Mouse (Mus musculus): ENCODE measurements around the gene Dlec1.

Dlec1 gene

GRCm38 (mm10) chr9:119101992-119102782 lies at the start of gene Dlec1:
Dlec1 (plus strand) TSS chr9:119102478.
- peak; percentile 82 for DNase-seq (ENCODE audit: low read depth, low spot score)

GRCm38 (mm10) chr9:119053964-119054576 lies 48.2 kb upstream of the Dlec1 start:
- no peak for DNase-seq (ENCODE audit: low read depth, low spot score)

DNA sequence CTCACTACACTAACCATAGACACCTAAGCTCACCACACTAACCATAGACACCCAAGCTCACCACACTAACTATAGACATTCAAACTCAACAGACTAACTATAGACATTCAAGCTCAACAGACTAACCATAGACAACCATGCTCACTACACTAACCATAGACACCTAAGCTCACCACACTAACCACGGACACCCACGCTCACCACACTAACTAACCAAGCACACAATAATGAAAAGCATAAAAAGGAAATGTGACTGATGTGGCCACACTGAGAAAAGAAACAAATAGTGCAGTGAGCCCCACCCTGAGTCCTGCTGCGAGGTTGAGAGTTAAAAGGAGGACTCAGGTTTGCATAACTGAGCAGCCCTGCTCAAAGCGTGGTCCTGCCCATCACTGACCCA lies 46.9 kb upstream of the Dlec1 start:
- DNase-seq (ENCODE audit: low read depth, low spot score) = no peak

GRCm38 (mm10) chr9:119058245-119058644 lies 44.0 kb upstream of the Dlec1 start:
- no peak for DNase-seq (ENCODE audit: low read depth, low spot score)

DNA sequence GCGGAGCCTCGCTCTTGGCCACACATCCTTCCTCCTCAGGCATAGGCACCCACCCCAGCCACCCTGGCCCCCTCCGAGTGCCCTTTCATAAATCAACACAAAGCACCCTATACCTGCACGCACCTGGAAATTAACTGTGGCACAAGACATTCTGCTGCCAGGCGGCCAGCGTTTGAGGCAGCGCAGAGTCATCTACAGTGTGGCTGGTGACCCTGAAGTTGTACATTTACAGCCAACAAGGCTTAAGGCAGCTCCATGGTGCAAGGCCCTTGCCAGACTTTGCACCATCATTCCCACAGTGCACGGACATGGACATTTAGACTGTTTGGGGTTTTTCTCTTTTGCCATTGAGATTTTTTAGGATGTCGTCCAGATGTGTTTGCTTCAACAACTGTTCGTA lies 41.6 kb upstream of the Dlec1 start:
- DNase-seq (ENCODE audit: low read depth, low spot score) = no peak

GRCm38 (mm10) chr9:119063036-119063644 lies 39.1 kb upstream of the Dlec1 start:
- no peak for DNase-seq (ENCODE audit: low read depth, low spot score)

DNA sequence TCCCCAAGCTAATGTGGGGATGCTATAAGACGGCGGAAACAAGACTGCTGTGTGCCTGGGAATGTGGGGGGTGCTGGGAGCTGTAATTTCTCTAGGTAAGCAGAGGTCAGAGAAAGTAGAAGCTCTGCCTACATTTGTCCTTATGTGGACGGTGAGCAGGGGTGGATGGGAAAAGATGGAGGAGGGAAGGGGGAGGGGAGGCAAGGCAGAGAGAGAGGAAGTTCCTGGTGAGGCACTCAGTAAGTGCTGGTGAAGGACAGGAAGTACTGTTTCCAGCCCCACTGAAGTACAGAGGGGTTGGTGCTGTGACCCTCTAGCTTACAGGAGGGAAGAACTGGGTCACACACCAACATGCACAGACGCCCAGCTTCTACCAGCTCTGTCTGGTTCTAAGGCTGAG lies 38.0 kb upstream of the Dlec1 start:
- no peak for DNase-seq (ENCODE audit: low read depth, low spot score)

GRCm38 (mm10) chr9:119067601-119068000 lies 34.7 kb upstream of the Dlec1 start:
- DNase-seq (ENCODE audit: low read depth, low spot score) = peak; percentile 67

GRCm38 (mm10) chr9:119068266-119068665 lies 34.0 kb upstream of the Dlec1 start:
- no peak for DNase-seq (ENCODE audit: low read depth, low spot score)

- no peak for DNase-seq (ENCODE audit: low read depth, low spot score)
Measured at GRCm38 (mm10) chr9:119070173-119070825, 32.0 kb upstream of the Dlec1 start.

DNA sequence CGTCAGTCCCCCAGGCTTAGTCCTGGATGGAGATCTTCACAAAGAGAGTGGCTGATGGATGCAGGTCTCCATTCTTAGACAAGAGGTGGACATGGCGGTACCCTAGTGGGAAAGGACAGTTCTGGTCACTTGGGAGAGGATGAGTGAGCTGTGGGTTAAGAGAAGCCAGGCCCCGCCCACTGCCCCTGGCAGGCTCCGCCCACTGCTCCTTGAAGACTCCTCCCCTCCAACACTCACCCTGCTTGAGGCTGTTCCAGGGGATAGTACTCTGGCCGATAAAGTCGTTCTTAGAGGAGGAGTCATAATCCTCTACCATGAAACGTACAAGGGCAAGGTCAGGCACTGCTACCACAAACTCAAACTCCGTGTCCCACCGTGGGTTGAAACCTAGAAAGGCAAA lies 30.5 kb upstream of the Dlec1 start:
- no peak for DNase-seq (ENCODE audit: low read depth, low spot score)

DNA sequence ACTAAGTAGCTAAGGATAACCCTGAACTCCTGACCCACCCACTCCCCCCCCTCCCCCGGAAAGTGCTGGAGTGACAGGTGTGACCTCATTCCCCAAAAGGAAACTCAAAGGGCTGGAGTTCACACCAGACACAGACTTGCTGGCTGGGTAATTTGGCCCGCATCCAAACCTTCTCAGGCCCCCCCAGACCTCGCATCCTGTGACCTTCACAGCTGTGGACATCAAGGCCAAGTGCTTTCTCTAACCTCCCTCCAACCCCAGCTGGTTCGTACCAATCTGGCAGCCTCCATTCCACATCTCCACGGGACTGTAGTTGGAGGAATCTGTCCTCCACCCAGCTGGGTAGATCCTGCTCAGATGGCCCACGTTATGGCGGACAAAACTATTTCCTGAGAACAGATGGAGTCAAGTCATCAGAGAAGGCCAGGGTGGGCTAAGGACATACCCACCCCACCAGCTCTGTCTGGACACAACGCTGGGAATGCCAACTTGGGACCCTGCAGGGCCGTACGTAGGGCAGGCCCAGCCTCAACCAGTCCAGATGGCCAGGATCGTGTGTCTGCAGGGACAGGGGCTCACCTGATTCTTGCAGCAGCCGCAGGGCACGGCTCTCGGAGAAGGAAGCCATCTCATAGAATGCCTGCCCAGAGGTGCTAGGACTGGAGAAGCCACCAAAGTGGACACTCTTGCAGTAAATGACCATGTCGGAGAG lies 28.9 kb upstream of the Dlec1 start:
- no peak for DNase-seq (ENCODE audit: low read depth, low spot score)

GRCm38 (mm10) chr9:119075685-119076084 lies 26.6 kb upstream of the Dlec1 start:
- DNase-seq (ENCODE audit: low read depth, low spot score) = no peak

- DNase-seq (ENCODE audit: low read depth, low spot score) = no peak
Measured at GRCm38 (mm10) chr9:119080040-119080675, 22.1 kb upstream of the Dlec1 start.

- no peak for DNase-seq (ENCODE audit: low read depth, low spot score)
Measured at GRCm38 (mm10) chr9:119082039-119082438, 20.2 kb upstream of the Dlec1 start.

DNA sequence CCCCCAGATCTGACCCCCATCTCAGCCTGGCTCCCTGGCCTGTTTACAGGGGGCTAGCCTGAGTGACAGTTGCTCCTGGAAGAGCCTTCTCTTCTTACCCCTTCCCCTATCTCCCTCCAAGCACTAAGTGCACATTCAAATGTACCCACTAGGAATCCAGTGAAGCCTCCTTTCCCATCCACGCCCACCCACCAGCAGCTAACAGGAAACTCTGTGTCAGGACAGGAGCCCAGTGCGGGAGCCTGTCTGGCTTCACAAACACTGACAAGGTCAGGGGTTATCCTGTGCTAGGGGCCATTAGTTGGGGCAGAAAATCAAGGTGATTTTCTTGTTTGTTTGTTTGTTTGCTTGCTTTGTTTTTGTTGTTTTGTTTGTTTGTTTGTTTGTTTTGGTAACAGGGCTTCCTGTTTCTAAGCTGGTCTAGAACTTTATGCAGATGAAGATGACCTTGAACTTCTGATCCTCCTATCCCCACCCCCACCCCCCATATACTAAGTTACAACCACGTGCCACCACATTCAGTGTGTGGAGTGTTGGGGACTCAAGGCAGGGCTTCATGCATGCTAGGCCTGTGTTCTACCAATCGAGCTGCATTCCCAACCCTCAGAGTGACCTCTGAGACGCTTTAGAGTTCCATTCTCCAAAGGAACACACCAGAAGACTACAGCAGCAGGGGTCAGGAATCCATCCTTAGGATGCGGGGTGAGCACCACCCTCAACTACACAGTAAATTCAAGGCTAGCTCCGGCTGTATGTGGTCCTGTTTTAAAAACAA lies 19.4 kb upstream of the Dlec1 start:
- no peak for DNase-seq (ENCODE audit: low read depth, low spot score)

DNA sequence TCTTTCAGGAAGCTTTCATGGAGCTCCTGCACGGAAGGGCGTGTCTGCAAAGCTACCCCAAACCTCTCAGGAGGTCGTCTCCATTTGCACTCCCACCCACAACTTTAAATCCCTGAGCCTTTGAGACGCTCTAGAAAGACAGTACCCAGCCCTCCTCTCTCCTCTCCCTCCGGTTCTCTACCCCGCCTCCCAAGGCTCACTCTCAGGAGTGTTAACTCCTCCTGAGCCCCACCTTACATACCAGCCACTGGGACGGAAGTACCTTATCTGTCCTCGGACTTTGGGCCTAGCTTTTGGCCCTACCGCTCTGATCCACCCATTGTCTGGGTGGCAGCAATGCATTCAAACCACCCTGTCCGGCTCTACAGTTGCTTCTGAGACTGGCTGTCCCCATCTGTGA lies 18.3 kb upstream of the Dlec1 start:
- DNase-seq (ENCODE audit: low read depth, low spot score) = no peak

DNA sequence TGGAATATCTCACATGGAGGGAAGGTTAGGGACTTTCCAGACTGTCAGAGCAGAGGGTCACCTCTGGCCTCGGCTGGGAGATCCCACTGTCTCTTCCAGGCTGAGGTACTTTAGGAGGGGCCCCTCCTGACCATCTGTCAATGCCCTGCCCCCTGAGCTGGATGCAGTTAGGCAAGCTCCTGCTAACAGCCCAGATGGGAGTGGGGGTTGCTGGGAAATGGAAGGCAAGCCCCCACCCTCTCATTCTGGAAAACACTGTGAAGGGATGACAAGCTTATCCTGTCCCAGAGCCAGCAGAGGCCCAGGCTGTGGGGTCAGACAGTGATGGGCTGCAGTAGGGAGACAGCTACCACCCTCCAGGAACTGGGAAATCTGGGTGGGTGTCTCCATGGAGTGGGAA lies 15.8 kb upstream of the Dlec1 start:
- DNase-seq (ENCODE audit: low read depth, low spot score) = no peak

DNA sequence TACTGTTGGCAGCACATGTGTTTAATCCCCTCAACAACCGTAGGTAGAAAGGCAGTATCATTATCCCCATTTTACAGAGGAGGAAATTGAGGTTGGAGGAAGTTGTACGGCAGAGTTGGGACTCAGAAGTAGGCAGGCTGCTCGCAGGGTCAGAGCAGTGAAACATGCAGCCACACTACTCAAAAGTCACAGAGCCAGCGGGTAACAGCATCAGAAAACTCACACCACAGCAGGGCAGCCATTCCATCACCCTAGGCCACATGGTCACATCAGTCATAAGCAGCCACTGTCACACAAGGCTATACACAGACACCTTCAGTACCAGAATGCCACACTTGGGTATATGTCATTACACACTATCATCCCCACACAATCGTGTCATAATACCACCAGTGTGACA lies 15.0 kb upstream of the Dlec1 start:
- no peak for DNase-seq (ENCODE audit: low read depth, low spot score)

DNA sequence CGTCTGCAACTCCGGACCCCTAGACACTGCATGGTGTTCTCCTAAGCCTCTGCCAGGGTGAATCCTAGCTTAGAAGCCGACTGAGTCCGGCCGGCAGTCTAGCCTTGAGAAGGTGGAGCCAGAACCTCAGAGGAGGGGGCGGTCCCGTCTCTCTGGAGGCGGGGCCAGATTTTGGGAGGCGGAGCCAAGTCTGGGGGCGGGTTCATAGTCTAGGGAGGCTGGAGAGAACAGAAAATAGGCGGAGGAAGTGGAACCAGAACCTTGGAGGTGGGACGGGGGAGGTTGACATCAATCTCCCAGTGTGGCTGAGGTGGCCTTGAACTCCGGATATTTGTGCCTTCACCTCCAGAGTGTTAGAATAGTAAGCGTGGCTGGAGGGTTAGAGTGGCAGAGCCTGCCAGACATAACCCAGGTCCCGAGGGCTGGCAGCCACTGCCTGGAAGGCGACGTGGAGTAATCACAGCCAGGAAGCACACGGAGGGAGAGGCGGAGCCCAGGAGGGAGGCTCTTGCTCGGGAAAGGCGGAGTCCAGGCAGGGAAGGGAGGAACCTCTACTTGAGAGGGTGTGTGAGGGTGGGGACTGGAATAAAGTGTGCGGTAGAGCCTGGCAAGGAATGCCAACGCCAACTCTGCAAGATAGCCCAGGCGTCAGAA lies 14.0 kb upstream of the Dlec1 start:
- DNase-seq (ENCODE audit: low read depth, low spot score) = peak; percentile 73

Measured in embryo, embryonic 11.5 days (tissue).